Mouse (Mus musculus) E14TG2a.4 (cell line): Measurements from ENCODE around the gene 2010111I01Rik.
A peak's percentile ranks its signal among the peaks of the same experiment; 100 is the strongest.

Experiments used
- CTCF ChIP-seq: conservative IDR thresholded peaks from 2 replicates; pipeline ENCODE4 v1.5.1; 2014; ENCODE audit warnings: low read length
- NANOG ChIP-seq: IDR thresholded peaks from 2 replicates; pipeline ENCODE4 v1.6.1; 2014; ENCODE audit warnings: borderline replicate concordance, low read length, mixed read lengths
- POU5F1 ChIP-seq: IDR thresholded peaks from 2 replicates; pipeline ENCODE4 v1.6.1; 2014; ENCODE audit warnings: low read length, borderline replicate concordance

- TF ChIP-seq CTCF (no peak), POU5F1 (no peak), NANOG (peak; percentile 15; the same call in 1 of the 2 replicates)
Measured at GRCm38 (mm10) chr13:63032958-63033357, 68.3 kb downstream of the 2010111I01Rik start.
